Mouse (Mus musculus): ENCODE data around the gene Bmp8b.
A peak's percentile ranks its signal among the peaks of the same experiment; 100 is the strongest.
"Not testable (repeated sequence)": the region's sequence is repeated elsewhere in the genome, so short reads cannot be mapped to it uniquely, and the experiment has no call there.

The Bmp8b gene

GRCm38 (mm10) chr4:123111275-123111983 is 6.5 kb downstream of the Bmp8b start:
- DNase-seq: not testable (repeated sequence)

GRCm38 (mm10) chr4:123112216-123112764 is 7.3 kb downstream of the Bmp8b start:
- DNase-seq: no peak

GRCm38 (mm10) chr4:123114651-123115050 is 9.7 kb downstream of the Bmp8b start:
- DNase-seq: not testable (repeated sequence)

- DNase-seq: no peak
These were observed 11.0 kb downstream of the Bmp8b start, which contains the start of gene Oxct2b for GRCm38 (mm10) chr4:123116011-123116410. Gene Oxct2b (plus strand): TSS chr4:123116266.

- not testable (repeated sequence) for DNase-seq
These were observed 11.7 kb downstream of the Bmp8b start for GRCm38 (mm10) chr4:123116640-123117039.

- no peak for DNase-seq
These were observed 16.3 kb downstream of the Bmp8b start for GRCm38 (mm10) chr4:123121286-123121685.

- no peak for DNase-seq
These were observed 21.7 kb downstream of the Bmp8b start for GRCm38 (mm10) chr4:123126626-123127025.

GRCm38 (mm10) chr4:123127051-123127450 is 22.1 kb downstream of the Bmp8b start:
- DNase-seq: no peak

GRCm38 (mm10) chr4:123137551-123137950 is 32.6 kb downstream of the Bmp8b start:
- DNase-seq: no peak

- DNase-seq: peak; percentile 78
These were observed 34.7 kb downstream of the Bmp8b start, which contains the start of gene Ppie for GRCm38 (mm10) chr4:123139513-123140154. Gene Ppie (minus strand): TSS chr4:123139951.

- no peak for DNase-seq
These were observed 42.6 kb downstream of the Bmp8b start for GRCm38 (mm10) chr4:123147446-123148150.

- no peak for DNase-seq
These were observed 47.0 kb downstream of the Bmp8b start for GRCm38 (mm10) chr4:123152003-123152402.

GRCm38 (mm10) chr4:123152976-123153375 is 48.0 kb downstream of the Bmp8b start:
- no peak for DNase-seq

GRCm38 (mm10) chr4:123155004-123155403 is 50.0 kb downstream of the Bmp8b start:
- peak; percentile 42 for DNase-seq

- no peak for DNase-seq
These were observed 50.5 kb downstream of the Bmp8b start for GRCm38 (mm10) chr4:123155427-123155826.

- no peak for DNase-seq
These were observed 50.9 kb downstream of the Bmp8b start for GRCm38 (mm10) chr4:123155840-123156239.

GRCm38 (mm10) chr4:123160571-123160970 is 55.6 kb downstream of the Bmp8b start:
- DNase-seq: no peak

GRCm38 (mm10) chr4:123161251-123161650 is 56.3 kb downstream of the Bmp8b start:
- DNase-seq: not testable (repeated sequence)

GRCm38 (mm10) chr4:123162305-123162917 is 57.4 kb downstream of the Bmp8b start:
- DNase-seq: no peak

GRCm38 (mm10) chr4:123164157-123164556 is 59.2 kb downstream of the Bmp8b start:
- no peak for DNase-seq

- DNase-seq: no peak
These were observed 66.8 kb downstream of the Bmp8b start for GRCm38 (mm10) chr4:123171811-123172210.

Data from lung, postnatal 36 days (tissue).